Mouse (Mus musculus): ENCODE measurements around the gene Fcgr3.

GRCm38 (mm10) chr1:171006335-171006734 lies 58.4 kb downstream of the Fcgr3 start:
- TF ChIP-seq CTCF (IDR thresholded peaks at IDR 0.05) (no peak), EP300 (IDR thresholded peaks at IDR 0.05) (no peak)
